Mouse (Mus musculus): ENCODE measurements around the gene Usp53. TPM values are rescaled to one million over a fixed set of nuclear protein-coding genes. Genes with fewer than 3 reads are reported as not detected.

Gene Usp53
- polyA plus RNA-seq, 1 experiment from 2014 or later = 34.7 TPM

- ChIA-PET POLR2A (no interaction called here), CTCF (interaction anchor here (0.8 kb wide), 1 partner anchor 9 kb away, joined by 3 read pairs; no protein-coding TSS in a partner anchor)
- ATAC-seq (no peak), DNase-seq (ENCODE audit: low read depth, low spot score) (no peak)
- H3K27me3 ChIP-seq = no peaks in the 10 kb centered on the region
- in situ Hi-C loops (cut with MboI; ENCODE audit: low pct_unique_long_range_greater_than_20kb) = no loop called here
- TF ChIP-seq CTCF (IDR thresholded peaks at IDR 0.05) = no peak
These were observed 86.1 kb downstream of the Usp53 start for GRCm38 (mm10) chr3:122898254-122898653.

DNA sequence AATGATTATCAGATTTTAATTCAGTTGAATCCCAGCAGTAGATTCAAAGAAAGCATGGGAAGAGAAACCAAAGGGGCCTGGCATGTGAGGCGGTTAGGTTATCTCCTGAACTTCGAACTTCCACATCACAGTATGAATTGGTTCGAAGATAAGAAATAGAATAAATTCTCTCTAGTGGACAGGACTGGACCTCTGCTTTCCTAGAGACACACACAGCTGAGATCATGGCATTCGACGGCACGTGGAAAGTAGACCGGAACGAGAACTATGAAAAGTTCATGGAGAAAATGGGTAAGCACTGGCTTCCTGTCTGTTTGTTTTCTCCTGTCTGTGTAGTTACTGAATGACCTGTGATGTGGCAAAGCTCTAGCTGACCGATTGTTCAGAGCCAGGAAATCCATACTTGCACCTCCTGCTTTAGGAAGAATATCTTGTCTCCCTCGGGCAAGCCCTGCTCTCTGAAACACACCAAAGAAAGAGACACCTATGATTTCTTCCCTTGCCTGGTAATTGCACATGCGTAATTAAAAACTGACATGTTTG is 89.0 kb downstream of the Usp53 start:
- ChIA-PET POLR2A (no interaction called here), CTCF (interaction anchor here (0.7 to 0.9 kb wide), 2 partner anchors 9 to 49 kb away, joined by 3 to 4 read pairs; no protein-coding TSS in a partner anchor)
- no peak for TF ChIP-seq CTCF (IDR thresholded peaks at IDR 0.05)
- DNase-seq (ENCODE audit: low read depth, low spot score) (no peak), ATAC-seq (no peak)
- H3K27me3 ChIP-seq = no peaks in the 10 kb centered on the region
- in situ Hi-C loops (cut with MboI; ENCODE audit: low pct_unique_long_range_greater_than_20kb) = no loop called here

- DNase-seq (ENCODE audit: low read depth, low spot score) = no peak
- in situ Hi-C loops (cut with MboI; ENCODE audit: low pct_unique_long_range_greater_than_20kb) = no loop called here
- no peak for TF ChIP-seq CTCF (IDR thresholded peaks at IDR 0.05)
- H3K27me3 ChIP-seq = no peaks in the 10 kb centered on the region
- ATAC-seq = no peak
- POLR2A ChIA-PET = no interaction called here
- CTCF ChIA-PET = interaction anchor here (0.9 kb wide), 1 partner anchor 9 kb away, joined by 4 read pairs; no protein-coding TSS in a partner anchor
These were observed 89.5 kb downstream of the Usp53 start, which contains the start of gene Fabp2 for GRCm38 (mm10) chr3:122894772-122895171. TSS of gene Fabp2 (plus strand) at chr3:122895072.

DNA sequence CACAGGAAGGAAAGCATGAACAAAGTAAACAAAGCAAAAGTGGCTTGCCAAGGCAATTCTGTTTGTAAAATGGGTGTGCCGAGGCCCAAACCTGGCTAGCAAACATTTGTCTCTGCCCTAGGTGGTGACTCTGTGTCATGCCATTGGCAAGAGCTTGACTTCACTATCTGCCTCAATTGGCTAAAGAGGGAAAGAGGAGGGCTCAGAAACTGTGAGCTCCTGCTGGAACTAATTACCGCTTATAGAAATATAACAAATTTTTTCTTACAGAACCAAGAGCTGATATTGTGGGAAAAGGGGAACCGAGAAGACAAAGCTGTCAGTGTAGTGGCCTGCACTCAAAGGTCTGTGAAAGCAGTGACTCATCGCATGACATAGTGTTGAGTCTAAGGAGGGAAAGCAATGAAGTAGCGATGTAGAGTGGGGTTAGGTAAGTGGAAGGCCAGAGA is 95.9 kb downstream of the Usp53 start:
- no peaks in the 10 kb centered on the region for H3K27me3 ChIP-seq
- POLR2A ChIA-PET = interaction anchor here (1.2 kb wide), 1 partner anchor 58 kb away, joined by 3 read pairs; no protein-coding TSS in a partner anchor
- peak; percentile 20 for DNase-seq (ENCODE audit: low read depth, low spot score)
- CTCF ChIA-PET = interaction anchor here (0.7 to 2.0 kb wide), 6 partner anchors 8 to 32 kb away, joined by 3 to 5 read pairs (median 4); no protein-coding TSS in a partner anchor
- in situ Hi-C loops (cut with MboI; ENCODE audit: low pct_unique_long_range_greater_than_20kb) = no loop called here
- TF ChIP-seq CTCF (IDR thresholded peaks at IDR 0.05) = no peak
- ATAC-seq = peak; percentile 57

DNA sequence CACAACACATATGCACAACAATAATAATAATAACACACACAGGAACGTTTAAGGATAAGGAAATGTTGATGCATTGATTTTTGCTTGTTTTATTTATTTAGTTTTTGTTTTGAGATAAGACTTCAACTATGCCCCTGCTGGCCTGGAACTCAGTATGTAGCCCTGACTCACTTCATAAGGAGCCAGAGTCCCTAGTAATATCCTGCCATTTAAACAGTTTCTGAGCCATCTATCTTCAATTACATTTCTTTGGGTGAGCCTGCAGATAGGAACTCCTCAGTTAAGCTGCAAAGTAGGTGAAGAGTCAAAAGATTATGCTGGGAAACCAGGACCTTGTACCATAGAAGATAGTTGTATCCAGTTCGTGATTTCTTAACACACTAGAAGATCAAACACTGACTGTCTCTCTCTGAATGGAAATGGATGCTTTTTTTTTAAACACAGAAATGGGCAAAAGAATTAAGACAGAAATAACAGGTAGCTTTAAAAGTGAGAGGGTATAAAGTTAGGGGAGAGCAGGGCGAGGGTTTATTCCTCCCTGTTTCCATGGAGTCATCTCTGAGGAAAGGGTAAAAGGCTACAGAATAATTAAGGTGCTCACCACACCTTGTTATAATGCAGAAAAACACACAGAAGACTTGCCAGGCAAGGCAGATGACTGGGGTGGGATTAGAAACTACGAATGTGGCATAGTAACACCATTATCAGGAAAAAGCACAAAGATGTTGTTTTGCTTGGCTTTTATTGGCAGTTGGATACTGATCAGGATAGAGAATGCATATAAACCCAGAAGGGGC is 96.6 kb downstream of the Usp53 start:
- ATAC-seq (no peak), DNase-seq (ENCODE audit: low read depth, low spot score) (no peak)
- in situ Hi-C loops (cut with MboI; ENCODE audit: low pct_unique_long_range_greater_than_20kb) = no loop called here
- CTCF ChIA-PET = interaction anchor here (0.7 to 3.5 kb wide), 8 partner anchors 9 to 32 kb away, joined by 3 to 13 read pairs (median 4); no protein-coding TSS in a partner anchor
- POLR2A ChIA-PET = interaction anchor here (1.2 kb wide), 1 partner anchor 58 kb away, joined by 3 read pairs; no protein-coding TSS in a partner anchor
- H3K27me3 ChIP-seq = no peaks in the 10 kb centered on the region
- TF ChIP-seq CTCF (IDR thresholded peaks at IDR 0.05) = no peak

Other genes starting within 250 kb of the Usp53 start
- not detected for gene Fabp2, start 89.4 kb downstream of the Usp53 start, polyA plus RNA-seq (2021)
- not detected for gene Gm10959, start 65.2 kb downstream of the Usp53 start, polyA plus RNA-seq (2021)
- gene 1810037I17Rik, start 60.3 kb downstream of the Usp53 start, polyA plus RNA-seq (2021) = 188 TPM
- 0.08 TPM for gene Myoz2, start 50.5 kb upstream of the Usp53 start, polyA plus RNA-seq (2021)